Mouse (Mus musculus): ENCODE data around the gene Map3k12.

The Map3k12 gene

GRCm38 (mm10) chr15:102519211-102520141 lies 2.6 kb upstream of the Map3k12 start:
- no peak for DNase-seq (ENCODE audit: low read depth, low spot score)

- no peak for DNase-seq (ENCODE audit: low read depth, low spot score)
These were observed 2.0 kb upstream of the Map3k12 start for GRCm38 (mm10) chr15:102518859-102519201.

- DNase-seq (ENCODE audit: low read depth, low spot score), result peak; percentile 99
These were observed 1.4 kb upstream of the Map3k12 start, which contains the start of gene Tarbp2 for GRCm38 (mm10) chr15:102517976-102518858. Gene Tarbp2 (plus strand): TSS chr15:102518192.

DNA sequence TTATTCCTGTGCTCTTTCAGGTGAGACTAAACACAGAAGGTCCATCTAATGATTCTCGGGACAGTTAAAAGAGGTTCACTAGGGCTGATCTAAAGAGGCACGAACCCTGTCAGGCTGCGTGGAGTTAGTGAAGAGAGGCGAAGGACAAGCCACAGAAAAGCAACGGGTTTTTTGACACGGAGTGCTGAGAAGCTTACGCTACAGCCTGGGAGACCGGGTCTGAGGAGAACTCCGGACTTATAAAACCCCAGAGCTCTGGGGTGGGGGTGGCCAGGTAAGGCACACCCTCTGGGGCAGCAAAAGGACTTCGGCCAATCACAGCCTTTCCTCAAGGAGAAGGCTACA lies 739 bp upstream of the Map3k12 start:
- DNase-seq (ENCODE audit: low read depth, low spot score), result no peak

DNA sequence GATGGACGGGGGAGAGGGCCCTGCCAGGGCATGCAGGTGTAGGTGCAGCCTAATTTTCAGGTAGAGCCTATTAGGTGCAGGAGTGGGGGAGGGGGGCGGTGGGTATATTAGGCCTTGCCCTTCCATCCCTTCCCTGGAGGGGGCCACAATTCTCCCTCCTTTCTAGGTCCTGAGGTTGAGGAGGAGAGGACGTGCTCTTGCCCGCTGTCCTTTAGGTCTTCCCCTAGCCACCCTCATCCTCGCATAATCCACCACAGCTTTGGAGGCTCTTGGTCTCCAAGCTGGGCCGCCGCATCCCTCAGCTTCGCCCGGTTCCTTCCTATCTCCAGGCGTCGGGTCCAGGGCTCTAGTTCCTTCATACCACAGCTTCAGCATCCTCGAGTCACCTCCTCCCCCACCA lies 571 bp downstream of the Map3k12 start:
- DNase-seq (ENCODE audit: low read depth, low spot score), result no peak

GRCm38 (mm10) chr15:102515791-102516190 lies 1.1 kb downstream of the Map3k12 start:
- DNase-seq (ENCODE audit: low read depth, low spot score), result no peak

DNA sequence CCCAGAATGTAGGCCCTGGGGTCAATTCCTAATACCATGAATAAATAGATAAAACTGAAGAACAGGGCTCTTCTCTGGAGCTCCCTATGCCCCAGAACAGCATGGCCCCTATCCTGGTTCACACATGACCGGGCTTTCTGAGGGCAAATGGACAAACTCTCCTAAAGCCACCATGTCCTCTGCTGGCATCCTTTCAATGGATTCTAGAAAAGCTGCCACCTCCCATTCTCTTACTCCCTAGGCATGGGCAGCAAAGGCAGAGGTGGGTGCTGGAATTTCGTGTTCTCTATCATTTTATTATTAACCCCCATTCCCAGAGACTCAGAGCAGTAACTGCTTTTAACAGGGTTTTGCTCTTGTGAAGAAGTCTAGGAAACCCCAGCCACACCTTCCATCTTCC lies 1.6 kb downstream of the Map3k12 start:
- no peak for DNase-seq (ENCODE audit: low read depth, low spot score)

GRCm38 (mm10) chr15:102513004-102513403 lies 3.9 kb downstream of the Map3k12 start:
- no peak for DNase-seq (ENCODE audit: low read depth, low spot score)

DNA sequence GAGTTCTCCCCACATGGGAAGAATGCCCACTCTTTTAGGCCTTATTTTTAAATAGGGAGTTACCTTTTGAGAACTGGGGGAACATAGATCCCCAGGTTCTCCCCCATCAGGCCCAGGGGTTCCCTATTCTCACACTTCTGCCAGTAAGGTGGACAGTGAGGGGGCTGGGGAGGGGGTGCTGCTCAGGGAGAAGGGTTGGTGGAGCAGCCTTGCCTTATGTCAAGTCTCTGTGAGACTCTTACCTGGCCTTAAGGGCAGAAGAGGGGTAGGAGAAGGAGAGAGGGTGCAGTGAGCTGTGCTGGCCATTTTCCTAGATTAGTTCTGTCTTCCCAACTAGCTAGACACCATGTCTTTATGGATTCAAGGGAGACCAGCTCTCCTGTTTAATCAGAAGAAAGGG lies 4.4 kb downstream of the Map3k12 start:
- no peak for DNase-seq (ENCODE audit: low read depth, low spot score)

DNA sequence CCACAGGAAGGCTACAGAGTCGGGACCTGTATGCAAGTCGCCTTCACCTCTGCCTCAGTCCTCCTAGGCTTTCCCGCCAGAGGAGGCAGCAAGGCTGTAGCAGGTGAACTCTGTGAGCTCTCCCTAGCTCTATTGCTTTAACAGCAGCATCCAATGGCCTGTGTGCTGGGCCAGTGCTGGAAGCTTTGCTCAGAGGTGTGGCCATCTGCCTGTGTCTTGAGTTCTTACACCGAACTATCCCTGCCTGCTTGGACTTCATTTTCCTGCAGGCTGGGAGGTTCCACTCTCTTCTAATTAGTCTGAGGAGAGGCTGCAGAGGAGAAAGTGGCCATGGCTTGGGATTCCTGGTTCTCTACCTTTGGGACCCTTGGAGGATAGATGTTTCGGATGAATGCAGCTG lies 4.9 kb downstream of the Map3k12 start:
- no peak for DNase-seq (ENCODE audit: low read depth, low spot score)

DNA sequence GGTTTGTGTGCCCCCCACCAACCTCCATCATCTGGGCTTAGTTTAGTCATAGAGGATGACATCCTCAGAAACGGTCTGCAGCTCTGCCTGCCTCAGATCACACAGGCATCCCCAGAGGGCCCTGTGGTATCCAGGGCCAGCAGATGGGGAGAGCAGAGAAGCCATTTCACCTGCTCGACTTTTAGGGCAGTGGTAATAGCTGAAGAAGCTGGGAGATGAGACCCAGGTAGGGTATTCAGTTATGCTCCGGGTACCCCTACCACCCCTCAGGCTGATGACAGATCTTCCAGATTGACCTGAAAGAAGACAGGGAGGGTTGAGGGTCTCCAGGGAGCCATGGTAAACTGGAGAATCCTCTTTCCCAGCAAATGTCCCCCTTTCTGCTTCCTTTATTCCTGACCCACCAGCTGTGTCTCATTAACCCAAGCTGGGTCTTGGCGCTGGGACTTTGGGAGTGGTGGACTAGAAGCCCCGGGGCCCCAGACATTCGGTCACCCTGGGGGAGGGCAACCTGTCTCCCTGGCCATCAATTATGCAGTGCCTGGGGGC lies 5.5 kb downstream of the Map3k12 start:
- DNase-seq (ENCODE audit: low read depth, low spot score), result no peak

GRCm38 (mm10) chr15:102510590-102511284 lies 6.1 kb downstream of the Map3k12 start:
- DNase-seq (ENCODE audit: low read depth, low spot score), result peak; percentile 96

- DNase-seq (ENCODE audit: low read depth, low spot score), result no peak
These were observed 6.8 kb downstream of the Map3k12 start for GRCm38 (mm10) chr15:102510110-102510509.

- DNase-seq (ENCODE audit: low read depth, low spot score), result no peak
These were observed 8.5 kb downstream of the Map3k12 start for GRCm38 (mm10) chr15:102508336-102508735.

- DNase-seq (ENCODE audit: low read depth, low spot score), result no peak
These were observed 9.3 kb downstream of the Map3k12 start for GRCm38 (mm10) chr15:102507561-102507960.

- DNase-seq (ENCODE audit: low read depth, low spot score), result no peak
These were observed 10.0 kb downstream of the Map3k12 start for GRCm38 (mm10) chr15:102506864-102507263.

GRCm38 (mm10) chr15:102506464-102506830 lies 10.4 kb downstream of the Map3k12 start:
- no peak for DNase-seq (ENCODE audit: low read depth, low spot score)

DNA sequence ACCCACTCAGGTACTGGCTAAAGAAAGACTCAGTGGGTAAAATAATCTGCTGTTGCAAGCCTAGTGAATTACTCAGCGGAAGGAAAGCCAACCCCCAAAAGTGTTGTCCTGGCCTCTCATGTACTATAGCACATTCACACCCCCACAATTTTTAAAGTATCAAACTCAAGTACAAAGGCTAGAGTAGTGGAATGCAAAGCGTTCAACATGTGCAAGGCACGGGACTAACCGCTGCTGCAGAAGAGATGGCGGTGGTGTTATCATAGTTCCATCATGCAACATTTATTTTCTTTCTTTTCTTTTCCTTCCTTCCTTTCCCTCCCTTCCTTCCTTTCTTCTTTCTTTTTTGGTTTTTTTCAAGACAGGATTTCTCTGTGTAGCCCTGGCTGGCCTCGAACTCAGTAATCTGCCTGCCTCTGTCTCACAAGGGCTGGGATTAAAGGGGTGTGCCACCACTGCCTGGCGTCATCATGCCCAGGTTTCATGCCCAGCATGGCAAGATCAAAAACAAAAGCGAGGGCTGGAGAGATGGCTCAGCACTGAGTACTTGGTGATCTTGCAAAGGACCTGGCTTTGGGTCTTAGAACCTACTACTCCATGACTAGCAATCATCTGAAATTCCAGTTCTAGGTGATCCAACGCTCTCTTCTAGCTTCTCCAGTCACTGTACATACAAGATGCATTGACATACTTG lies 10.9 kb downstream of the Map3k12 start:
- DNase-seq (ENCODE audit: low read depth, low spot score), result no peak

GRCm38 (mm10) chr15:102505073-102505769 lies 11.6 kb downstream of the Map3k12 start:
- DNase-seq (ENCODE audit: low read depth, low spot score), result no peak

Data from WW6 (cell line).